Mouse (Mus musculus) small intestine, adult 2 months (tissue): ENCODE measurements at regions not wholly inside any gene's neighbourhood (a gene's known extent, or its start where the extent isn't known, plus 50 kb on each side); places are given as distances from the start of the nearest gene placed in this dataset.
"Not testable (repeated sequence)": the region's sequence is repeated elsewhere in the genome, so short reads cannot be mapped to it uniquely, and the experiment has no call there.

Source experiments
- H3K27ac ChIP-seq: fragments of 200-500 bp; 2 replicates; pipeline ENCODE4 v1.5.1; 2012; ENCODE audit warnings: low read depth, low read length, control low read depth, inconsistent platforms; ENCODE audit not compliant: insufficient read depth
- H3K27me3 ChIP-seq: fragments of 200-500 bp; 2 replicates; pipeline ENCODE4 v1.6.1; 2012; ENCODE audit warnings: mild to moderate bottlenecking, moderate library complexity, low read length, inconsistent platforms; ENCODE audit not compliant: control insufficient read depth, insufficient read depth
- H3K36me3 ChIP-seq: fragments of 200-500 bp; 2 replicates; pipeline ENCODE4 v1.6.1; 2012; ENCODE audit warnings: mild to moderate bottlenecking, low read length, control low read depth, inconsistent platforms; ENCODE audit not compliant: control insufficient read depth, insufficient read depth
- H3K4me1 ChIP-seq: fragments of 200-500 bp; 2 replicates; pipeline ENCODE4 v1.6.1; 2012; ENCODE audit warnings: low read length, inconsistent platforms, mixed read lengths; ENCODE audit not compliant: control insufficient read depth, insufficient read depth, insufficient read length
- H3K4me3 ChIP-seq: fragments of 200-500 bp; 2 replicates; pipeline ENCODE4 v1.5.1; 2012; ENCODE audit warnings: low read depth, mild to moderate bottlenecking, control low read depth, inconsistent platforms, low read length, moderate library complexity
- CTCF ChIP-seq: fragments of 200-500 bp; IDR thresholded peaks from 2 replicates; pipeline ENCODE4 v1.5.1; 2012; ENCODE audit warnings: low read depth, mild to moderate bottlenecking, control low read depth, inconsistent platforms, low read length, moderate library complexity, mixed read lengths; ENCODE audit not compliant: insufficient replicate concordance, insufficient read length; ENCODE audit errors: extremely low read depth
- POLR2A ChIP-seq: fragments of 200-500 bp; IDR thresholded peaks from 2 replicates; pipeline ENCODE4 v1.6.1; 2012; ENCODE audit warnings: low read depth, mild to moderate bottlenecking, control low read depth, inconsistent platforms, low read length, moderate library complexity
- WGBS: fragments of 180-500 bp; shearing (Covaris S2); methylation state at CpG from one replicate; pipeline ENCODE4 v1.1.7; 2018; 5-methylcytosine and 5-hydroxymethylcytosine counted together

- WGBS, result 67% methylated on average over 10 of the region's 10 CpGs
- Histone ChIP-seq H3K27ac (no peak overlapping the region), H3K36me3 (no peaks in the 10 kb centered on the region), H3K27me3 (no peaks in the 10 kb centered on the region), H3K4me3 (no peak overlapping the region), H3K4me1 (no peaks in the 10 kb centered on the region)
- TF ChIP-seq POLR2A (no peak), CTCF (no peak)
These were observed 340.7 kb downstream of the Samd5 start for GRCm38 (mm10) chr10:9334245-9334845.

- Histone ChIP-seq H3K36me3 (no peaks in the 10 kb centered on the region), H3K27ac (no peak overlapping the region), H3K27me3 (no peaks in the 10 kb centered on the region), H3K4me1 (no peaks in the 10 kb centered on the region), H3K4me3 (no peak overlapping the region)
- no peak for TF ChIP-seq CTCF
- WGBS, result 81% methylated on average over 3 of the region's 3 CpGs
These were observed 343.3 kb downstream of the Samd5 start for GRCm38 (mm10) chr10:9331694-9332093.

GRCm38 (mm10) chr10:9328324-9328723, 346.7 kb downstream of the Samd5 start:
- TF ChIP-seq POLR2A (no peak), CTCF (no peak)
- no peaks in the 10 kb centered on the region for H3K36me3 ChIP-seq
- no peak overlapping the region for H3K27ac ChIP-seq
- no peaks in the 10 kb centered on the region for H3K27me3 ChIP-seq
- WGBS, result 89% methylated on average over 4 of the region's 4 CpGs
- no peak overlapping the region for H3K4me3 ChIP-seq
- H3K4me1 ChIP-seq, result no peaks in the 10 kb centered on the region

- H3K4me3 ChIP-seq, H3K27me3 ChIP-seq, H3K4me1 ChIP-seq, H3K36me3 ChIP-seq, H3K27ac ChIP-seq: not testable (repeated sequence)
- 63% methylated on average over 4 of the region's 4 CpGs for WGBS
These were observed 347.1 kb downstream of the Samd5 start for GRCm38 (mm10) chr10:9327881-9328280.

- Histone ChIP-seq H3K36me3 (no peaks in the 10 kb centered on the region), H3K27me3 (no peaks in the 10 kb centered on the region), H3K4me3 (no peak overlapping the region), H3K4me1 (no peaks in the 10 kb centered on the region), H3K27ac (no peak overlapping the region)
- no peak for TF ChIP-seq POLR2A
- TF ChIP-seq CTCF, result no peak
- 86% methylated on average over 6 of the region's 6 CpGs for WGBS
These were observed 362.7 kb downstream of the Samd5 start for GRCm38 (mm10) chr10:9312326-9312725.

GRCm38 (mm10) chr10:9310346-9310745, 364.7 kb downstream of the Samd5 start:
- WGBS, result 62% methylated on average over 5 of the region's 5 CpGs
- no peak overlapping the region for H3K4me3 ChIP-seq
- H3K27ac ChIP-seq, result no peak overlapping the region
- no peaks in the 10 kb centered on the region for H3K36me3 ChIP-seq
- no peak for TF ChIP-seq POLR2A
- no peak for TF ChIP-seq CTCF
- no peaks in the 10 kb centered on the region for H3K4me1 ChIP-seq
- no peaks in the 10 kb centered on the region for H3K27me3 ChIP-seq

- H3K4me3 ChIP-seq, result no peak overlapping the region
- TF ChIP-seq CTCF, result no peak
- no peak for TF ChIP-seq POLR2A
- H3K36me3 ChIP-seq, result no peaks in the 10 kb centered on the region
- H3K4me1 ChIP-seq, result no peaks in the 10 kb centered on the region
- WGBS, result 4% methylated on average over 1 of the region's 1 CpGs
- no peak overlapping the region for H3K27ac ChIP-seq
- no peaks in the 10 kb centered on the region for H3K27me3 ChIP-seq
These were observed 379.0 kb downstream of the Samd5 start for GRCm38 (mm10) chr10:9296055-9296454.

- TF ChIP-seq POLR2A (no peak), CTCF (no peak)
- Histone ChIP-seq H3K27ac (no peak overlapping the region), H3K4me1 (no peaks in the 10 kb centered on the region), H3K27me3 (no peaks in the 10 kb centered on the region), H3K4me3 (no peak overlapping the region), H3K36me3 (no peaks in the 10 kb centered on the region)
- WGBS, result 18% methylated on average over 1 of the region's 1 CpGs
These were observed 379.7 kb downstream of the Samd5 start for GRCm38 (mm10) chr10:9295269-9295668.
